Mouse (Mus musculus): ENCODE data around the gene Pprc1. TPM values are rescaled to one million over a fixed set of nuclear protein-coding genes. Genes with fewer than 3 reads are reported as not detected.

Gene Pprc1
- total and polyA plus RNA-seq, 3 experiments, result 19.1 to 36.4 (median 22.5) TPM

GRCm38 (mm10) chr19:46056388-46056946, 11.8 kb downstream of the Pprc1 start:
- peak; percentile 96 for DNase-seq

GRCm38 (mm10) chr19:46056947-46057607, 12.4 kb downstream of the Pprc1 start:
- peak; percentile 91 for DNase-seq

- no peak for DNase-seq
These were observed 13.8 kb downstream of the Pprc1 start for GRCm38 (mm10) chr19:46058466-46058865.

GRCm38 (mm10) chr19:46060845-46061244, 16.2 kb downstream of the Pprc1 start:
- DNase-seq, result no peak

GRCm38 (mm10) chr19:46068054-46068453, 23.4 kb downstream of the Pprc1 start:
- DNase-seq, result no peak

GRCm38 (mm10) chr19:46073285-46073684, 28.6 kb downstream of the Pprc1 start:
- no peak for DNase-seq

GRCm38 (mm10) chr19:46074266-46074665, 29.6 kb downstream of the Pprc1 start:
- no peak for DNase-seq

- peak; percentile 100 for DNase-seq
These were observed 31.2 kb downstream of the Pprc1 start, which contains the start of gene Nolc1 for GRCm38 (mm10) chr19:46075616-46076607. Gene Nolc1, plus strand, starts transcription at chr19:46075863.

- DNase-seq, result no peak
These were observed 33.8 kb downstream of the Pprc1 start for GRCm38 (mm10) chr19:46078535-46078934.

- DNase-seq, result no peak
These were observed 40.5 kb downstream of the Pprc1 start for GRCm38 (mm10) chr19:46085185-46085584.

- peak; percentile 33 for DNase-seq
These were observed 41.7 kb downstream of the Pprc1 start for GRCm38 (mm10) chr19:46086337-46086736.

GRCm38 (mm10) chr19:46087871-46088270, 43.2 kb downstream of the Pprc1 start:
- DNase-seq, result peak; percentile 66

- DNase-seq, result no peak
These were observed 47.0 kb downstream of the Pprc1 start for GRCm38 (mm10) chr19:46091641-46092040.

- no peak for DNase-seq
These were observed 49.5 kb downstream of the Pprc1 start for GRCm38 (mm10) chr19:46094144-46094543.

- no peak for DNase-seq
These were observed 50.6 kb downstream of the Pprc1 start for GRCm38 (mm10) chr19:46095291-46095690.

GRCm38 (mm10) chr19:46096396-46096795, 51.7 kb downstream of the Pprc1 start:
- DNase-seq, result no peak

- no peak for DNase-seq
These were observed 54.9 kb downstream of the Pprc1 start for GRCm38 (mm10) chr19:46099561-46099960.

- DNase-seq, result peak; percentile 29
These were observed 58.9 kb downstream of the Pprc1 start for GRCm38 (mm10) chr19:46103437-46104186.

GRCm38 (mm10) chr19:46104187-46104557, 59.5 kb downstream of the Pprc1 start:
- DNase-seq, result no peak

- no peak for DNase-seq
These were observed 65.5 kb downstream of the Pprc1 start for GRCm38 (mm10) chr19:46110214-46110613.

- no peak for DNase-seq
These were observed 66.1 kb downstream of the Pprc1 start for GRCm38 (mm10) chr19:46110781-46111180.

GRCm38 (mm10) chr19:46114617-46115016, 69.9 kb downstream of the Pprc1 start:
- DNase-seq, result no peak

Data from adrenal gland, adult 2 months (tissue).